Mouse (Mus musculus): ENCODE data around the gene Hykk. TPM values are rescaled to one million over a fixed set of nuclear protein-coding genes. Genes with fewer than 3 reads are reported as not detected.
A peak's percentile ranks its signal among the peaks of the same experiment; 100 is the strongest.

Gene Hykk
- total and polyA plus RNA-seq, 3 experiments, result not detected

DNA sequence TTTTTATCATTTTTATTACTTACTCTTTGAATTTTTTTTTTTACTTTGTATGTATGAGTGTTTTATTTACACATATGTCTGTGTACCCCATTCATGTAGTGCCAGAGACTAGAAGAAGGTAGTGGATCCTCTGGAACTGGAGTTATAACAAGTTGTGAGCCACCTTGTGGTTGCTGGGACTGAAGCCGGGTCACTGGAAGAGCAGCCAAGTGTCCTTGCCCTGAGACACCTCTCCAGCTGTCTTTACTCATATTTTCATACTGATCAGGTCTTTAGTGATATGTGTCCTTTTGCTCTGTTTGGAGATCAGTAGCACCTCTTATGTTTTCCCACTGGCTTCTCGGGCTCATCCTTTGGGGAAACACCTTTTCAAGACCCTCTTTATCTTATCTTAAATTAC is 27.4 kb downstream of the Hykk start:
- Histone ChIP-seq H3K27me3 (ENCODE audit: control insufficient read depth in 1 of 2, insufficient read depth in 2 of 2, low read length in 2 of 2) (peaks cover 2 to 10% of the 10 kb centered on the region in 2 experiments; a peak in 3 of 4 replicates), H3K27ac (ENCODE audit: control insufficient read depth, low read depth, low read length) (no peak overlapping the region), H3K4me1 (ENCODE audit: control insufficient read depth in 1 of 2, insufficient read depth in 2 of 2, low read length in 2 of 2) (peaks cover 0 to 1% of the 10 kb centered on the region in 2 experiments; a peak in 1 of 4 replicates), H3K9ac (ENCODE audit: control insufficient read depth, low read depth, low read length, poor library complexity, severe bottlenecking) (no peak overlapping the region), H3K9me3 (replicated peaks; ENCODE audit: insufficient read depth, low read length) (no peaks in the 10 kb centered on the region), H3K36me3 (ENCODE audit: control insufficient read depth in 1 of 2, insufficient read depth in 2 of 2, low read length in 2 of 2) (peaks cover 0 to under 1% of the 10 kb centered on the region in 2 experiments; a peak in 2 of 4 replicates), H3K4me3 (ENCODE audit: control insufficient read depth in 1 of 2, insufficient read depth in 1 of 2, low read depth in 2 of 2, low read length in 2 of 2) (no peak overlapping the region), H3K79me2 (ENCODE audit: control insufficient read depth, insufficient read depth, low read length, poor library complexity) (no peaks in the 10 kb centered on the region)
- TF ChIP-seq POLR2AphosphoS5 (IDR thresholded peaks at IDR 0.05; ENCODE audit: borderline replicate concordance, low read depth, low read length), result no peak
- TF ChIP-seq CTCF (IDR thresholded peaks at IDR 0.05 in 2 of 3, conservative IDR thresholded peaks at IDR 0.05 in 1 of 3; ENCODE audit: control insufficient read depth in 1 of 3, insufficient read depth in 1 of 3, low read depth in 2 of 3, low read length in 3 of 3, poor library complexity in 1 of 3, severe bottlenecking in 1 of 3), result peak in 1 of 3 experiments; percentile 15; a peak in 1 of 6 replicates
- TF ChIP-seq ZC3H11A (IDR thresholded peaks at IDR 0.05; ENCODE audit: low read depth, low read length), result no peak
- TF ChIP-seq JUND (IDR thresholded peaks at IDR 0.05; ENCODE audit: low read depth, low read length), result no peak
- no peak for TF ChIP-seq BHLHE40 (IDR thresholded peaks at IDR 0.05; ENCODE audit: borderline replicate concordance, low read depth, low read length)
- no peak for TF ChIP-seq SIN3A (IDR thresholded peaks at IDR 0.05; ENCODE audit: low read length)
- no peak for TF ChIP-seq MYC (IDR thresholded peaks at IDR 0.05; ENCODE audit: low read depth, low read length)
- TF ChIP-seq SMC3 (IDR thresholded peaks at IDR 0.05; ENCODE audit: low read depth, low read length), result 0 out of 2 replicates have a peak, but pooled peaks have one; percentile 16
- no peak for TF ChIP-seq POLR2AphosphoS2 (IDR thresholded peaks at IDR 0.05; ENCODE audit: low read length)
- DNase-seq (ENCODE audit: low read depth, low spot score), result no peak

DNA sequence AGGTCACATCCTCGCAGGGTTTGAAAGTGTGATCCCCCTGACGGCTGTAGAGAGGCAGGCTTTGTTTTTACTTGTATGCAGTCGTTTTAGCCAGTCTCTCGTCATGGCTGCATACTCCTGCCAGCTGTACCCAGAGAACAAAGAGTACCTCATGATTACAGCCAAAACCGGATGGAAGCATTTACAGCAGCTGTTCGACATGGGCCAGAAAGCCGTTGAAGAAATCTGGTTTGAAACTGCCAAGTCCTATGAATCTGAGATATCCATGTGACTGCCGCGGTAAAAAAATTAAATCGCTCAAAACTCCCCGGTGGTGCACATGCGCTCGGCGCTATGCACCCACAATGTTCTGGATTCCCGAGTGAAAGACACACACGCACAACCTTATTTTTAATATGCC is 29.2 kb downstream of the Hykk start:
- Histone ChIP-seq H3K27me3 (ENCODE audit: control insufficient read depth in 1 of 2, insufficient read depth in 2 of 2, low read length in 2 of 2) (peaks cover 2 to 10% of the 10 kb centered on the region in 2 experiments; a peak in 3 of 4 replicates), H3K79me2 (ENCODE audit: control insufficient read depth, insufficient read depth, low read length, poor library complexity) (peaks cover 6% of the 10 kb centered on the region), H3K9me3 (replicated peaks; ENCODE audit: insufficient read depth, low read length) (no peaks in the 10 kb centered on the region), H3K4me1 (ENCODE audit: control insufficient read depth in 1 of 2, insufficient read depth in 2 of 2, low read length in 2 of 2) (peaks cover 2 to 5% of the 10 kb centered on the region in 2 experiments; a peak in 2 of 4 replicates), H3K27ac (ENCODE audit: control insufficient read depth, low read depth, low read length) (no peak overlapping the region), H3K36me3 (ENCODE audit: control insufficient read depth in 1 of 2, insufficient read depth in 2 of 2, low read length in 2 of 2) (peaks cover 0 to 6% of the 10 kb centered on the region in 2 experiments; a peak in 2 of 4 replicates), H3K4me3 (ENCODE audit: control insufficient read depth in 1 of 2, insufficient read depth in 1 of 2, low read depth in 2 of 2, low read length in 2 of 2) (no peak overlapping the region), H3K9ac (ENCODE audit: control insufficient read depth, low read depth, low read length, poor library complexity, severe bottlenecking) (no peak overlapping the region)
- DNase-seq (ENCODE audit: low read depth, low spot score), result no peak
- TF ChIP-seq MYC (IDR thresholded peaks at IDR 0.05; ENCODE audit: low read depth, low read length), result no peak
- TF ChIP-seq USF2 (IDR thresholded peaks at IDR 0.05; ENCODE audit: borderline replicate concordance in 1 of 2, insufficient read depth in 1 of 2, low read depth in 1 of 2, low read length in 2 of 2), result no peak
- no peak for TF ChIP-seq CHD1 (IDR thresholded peaks at IDR 0.05; ENCODE audit: low read depth, low read length)
- no peak for TF ChIP-seq CTCF (IDR thresholded peaks at IDR 0.05 in 2 of 3, conservative IDR thresholded peaks at IDR 0.05 in 1 of 3; ENCODE audit: control insufficient read depth in 1 of 3, insufficient read depth in 1 of 3, low read depth in 2 of 3, low read length in 3 of 3, poor library complexity in 1 of 3, severe bottlenecking in 1 of 3)
- TF ChIP-seq BHLHE40 (IDR thresholded peaks at IDR 0.05; ENCODE audit: borderline replicate concordance, low read depth, low read length), result no peak
- TF ChIP-seq MYB (IDR thresholded peaks at IDR 0.05; ENCODE audit: low read depth, low read length), result no peak
- no peak for TF ChIP-seq ZNF384 (IDR thresholded peaks at IDR 0.05; ENCODE audit: low read depth, low read length)
- TF ChIP-seq TAL1 (IDR thresholded peaks at IDR 0.05; ENCODE audit: low read length), result no peak
- no peak for TF ChIP-seq POLR2AphosphoS2 (IDR thresholded peaks at IDR 0.05; ENCODE audit: low read length)
- no peak for TF ChIP-seq NRF1 (IDR thresholded peaks at IDR 0.05; ENCODE audit: insufficient read depth, low read depth, low read length, poor library complexity, severe bottlenecking)
- no peak for TF ChIP-seq JUND (IDR thresholded peaks at IDR 0.05; ENCODE audit: low read depth, low read length)
- no peak for TF ChIP-seq GATA1 (IDR thresholded peaks at IDR 0.05; ENCODE audit: low read depth, low read length)
- no peak for TF ChIP-seq RCOR1 (IDR thresholded peaks at IDR 0.05; ENCODE audit: low read depth, low read length)
- TF ChIP-seq SIN3A (IDR thresholded peaks at IDR 0.05; ENCODE audit: low read length), result no peak
- no peak for TF ChIP-seq ETS1 (IDR thresholded peaks at IDR 0.05; ENCODE audit: low read depth, low read length)
- TF ChIP-seq POLR2AphosphoS5 (IDR thresholded peaks at IDR 0.05; ENCODE audit: borderline replicate concordance, low read depth, low read length), result no peak
- TF ChIP-seq ZMIZ1 (IDR thresholded peaks at IDR 0.05; ENCODE audit: low read depth, low read length), result no peak
